ENCODE assay signal across 25 mouse cellular contexts in genomic region chr17:73556436-73556835, GRCm38 (mm10).
DNase-seq lines count a peak whose midpoint lies in the region; ATAC-seq and TF ChIP-seq lines count a peak whose summit lies in the region.
"Had no signal": no experiment of that assay in that cellular context is flagged by ENCODE, and none has a peak within 500 bp of the region (broad histone marks: within the 10 kb centered on the region; RNA-seq: fewer than 3 reads in every experiment).

No protein-coding gene starts in this region.

- H3K27me3 ChIP-seq in heart, embryonic 16.5 days (ENCODE audit: control insufficient read depth, insufficient read depth, low read length) = no peaks in the 10 kb centered on the region
- H3K27me3 ChIP-seq in heart, embryonic 10.5 days (ENCODE audit: insufficient read depth, poor library complexity, severe bottlenecking) = no peaks in the 10 kb centered on the region
- H3K27me3 ChIP-seq in kidney, adult 2 months (replicated peaks; ENCODE audit: control insufficient read depth, insufficient read depth, low read length) = no peaks in the 10 kb centered on the region
- H3K27me3 ChIP-seq in kidney, embryonic 16.5 days (ENCODE audit: insufficient read depth, low read length) = no peaks in the 10 kb centered on the region
- H3K27me3 ChIP-seq: embryonic facial prominence, embryonic 13.5 days; forebrain, embryonic 12.5 days had no signal

- no peaks in the 10 kb centered on the region for H3K9me3 ChIP-seq in heart, embryonic 16.5 days (replicated peaks; ENCODE audit: control insufficient read depth, low read length)
- no peaks in the 10 kb centered on the region for H3K9me3 ChIP-seq in heart, embryonic 10.5 days
- no peaks in the 10 kb centered on the region for H3K9me3 ChIP-seq in kidney, embryonic 16.5 days (ENCODE audit: low read length)
- H3K9me3 ChIP-seq: embryonic facial prominence, embryonic 10.5 days; embryonic facial prominence, embryonic 13.5 days; forebrain, embryonic 12.5 days had no signal

- H3K9ac ChIP-seq in heart, embryonic 16.5 days (ENCODE audit: low read length) = no peak overlapping the region
- no peak overlapping the region for H3K9ac ChIP-seq in kidney, embryonic 16.5 days (replicated peaks; ENCODE audit: low read length)
- H3K9ac ChIP-seq: embryonic facial prominence, embryonic 13.5 days; forebrain, embryonic 12.5 days; hindbrain, embryonic 14.5 days had no signal

- peak overlapping the region; percentile 24; the same call in 1 of the 2 replicates for H3K27ac ChIP-seq in heart, embryonic 16.5 days (ENCODE audit: low read length)
- H3K27ac ChIP-seq in heart, embryonic 10.5 days = no peak overlapping the region
- H3K27ac ChIP-seq in kidney, adult 2 months (ENCODE audit: insufficient read depth, low read depth, low read length) = peak overlapping the region; percentile 46; the same call in 1 of the 2 replicates
- no peak overlapping the region for H3K27ac ChIP-seq in kidney, embryonic 16.5 days (ENCODE audit: low read length)
- H3K27ac ChIP-seq: embryonic facial prominence, embryonic 10.5 days; embryonic facial prominence, embryonic 13.5 days; forebrain, embryonic 12.5 days; hindbrain, embryonic 14.5 days; hindbrain, postnatal 0 days had no signal

- no peak for TF ChIP-seq CTCF in kidney, adult 2 months (conservative IDR thresholded peaks at IDR 0.05; ENCODE audit: insufficient read depth, insufficient read length, low read depth, low read length)

- no peak for DNase-seq in heart, embryonic 10.5 days (ENCODE audit: low spot score)
- DNase-seq in kidney, adult 2 months = peak; percentile 69
- DNase-seq in brain, adult 2 months (ENCODE audit: low read depth, low spot score) = peak; percentile 28
- peak; percentile 17 for DNase-seq in kidney, postnatal 14 days
- no peak for DNase-seq in urinary bladder, postnatal 36 days (ENCODE audit: low spot score in 2 of 2)
- no peak for DNase-seq in left cerebral cortex, postnatal 4 days
- DNase-seq: adrenal gland, adult 2 months; adrenal gland, postnatal 14 days; cerebellum, adult 11-12 months; cerebellum, adult 8-10 months; cerebellum, postnatal 10 days; cerebellum, postnatal 36 days; embryo, embryonic 11 days; gastrocnemius, postnatal 25 days; heart, postnatal 4 days had no signal

- H3K4me3 ChIP-seq in heart, embryonic 16.5 days (ENCODE audit: low read length) = no peak overlapping the region
- H3K4me3 ChIP-seq in heart, embryonic 10.5 days = no peak overlapping the region
- H3K4me3 ChIP-seq in kidney, adult 2 months (ENCODE audit: insufficient read depth, low read depth, low read length) = no peak overlapping the region
- no peak overlapping the region for H3K4me3 ChIP-seq in kidney, embryonic 16.5 days (ENCODE audit: low read length)
- H3K4me3 ChIP-seq: embryonic facial prominence, embryonic 10.5 days; embryonic facial prominence, embryonic 13.5 days; erythroblast, embryonic 14.5 days; forebrain, embryonic 12.5 days had no signal

- TF ChIP-seq POLR2A in kidney, adult 2 months (IDR thresholded peaks at IDR 0.05; ENCODE audit: low read depth, low read length) = no peak

- H3K4me1 ChIP-seq in heart, embryonic 16.5 days (ENCODE audit: control insufficient read depth, insufficient read depth, low read length) = no peaks in the 10 kb centered on the region
- no peaks in the 10 kb centered on the region for H3K4me1 ChIP-seq in heart, embryonic 10.5 days
- H3K4me1 ChIP-seq in kidney, adult 2 months (ENCODE audit: control insufficient read depth, insufficient read depth, low read length) = peaks cover 17% of the 10 kb centered on the region
- no peaks in the 10 kb centered on the region for H3K4me1 ChIP-seq in kidney, embryonic 16.5 days (ENCODE audit: insufficient read depth, low read length)
- H3K4me1 ChIP-seq: embryonic facial prominence, embryonic 13.5 days; forebrain, embryonic 12.5 days had no signal

- H3K4me2 ChIP-seq in heart, embryonic 16.5 days (ENCODE audit: low read depth, low read length) = no peak overlapping the region
- H3K4me2 ChIP-seq in kidney, embryonic 16.5 days (replicated peaks; ENCODE audit: low read depth, low read length) = no peak overlapping the region
- H3K4me2 ChIP-seq: embryonic facial prominence, embryonic 13.5 days; forebrain, embryonic 12.5 days; hindbrain, embryonic 14.5 days had no signal

- intact Hi-C loops in left cerebral cortex, postnatal 4 days (cut with DNase I) = no loop called here

- ATAC-seq in heart, embryonic 16.5 days (replicated peaks; ENCODE audit: extremely low read depth, insufficient read depth, low FRiP score) = no peak
- no peak for ATAC-seq in kidney, embryonic 16.5 days (ENCODE audit: low FRiP score, low TSS enrichment)
- ATAC-seq: CD4-positive, CD25-positive, alpha-beta regulatory T cell, adult 4 months; forebrain, embryonic 16.5 days; hindbrain, postnatal 0 days had no signal

- 92% methylated on average over 2 of the region's 2 CpGs for WGBS in heart, embryonic 16.5 days
- 91% methylated on average over 2 of the region's 2 CpGs for WGBS in heart, embryonic 10.5 days
- 40% methylated on average over 2 of the region's 2 CpGs for WGBS in kidney, adult 2 months
- WGBS in kidney, embryonic 16.5 days = 72% methylated on average over 2 of the region's 2 CpGs

- H3K36me3 ChIP-seq in heart, embryonic 16.5 days (ENCODE audit: control insufficient read depth, insufficient read depth) = no peaks in the 10 kb centered on the region
- H3K36me3 ChIP-seq in heart, embryonic 10.5 days = no peaks in the 10 kb centered on the region
- no peaks in the 10 kb centered on the region for H3K36me3 ChIP-seq in kidney, adult 2 months (ENCODE audit: control insufficient read depth, insufficient read depth, low read length)
- H3K36me3 ChIP-seq in kidney, embryonic 16.5 days (ENCODE audit: insufficient read depth, low read length) = no peaks in the 10 kb centered on the region
- H3K36me3 ChIP-seq: embryonic facial prominence, embryonic 10.5 days; embryonic facial prominence, embryonic 13.5 days; forebrain, embryonic 12.5 days had no signal

Comparison
In these comparisons a context has a peak if more than half of its experiments do, and no peak if none do; other contexts are left out.
1. H3K27ac ChIP-seq: peak in heart, embryonic 16.5 days (single experiment) and kidney, adult 2 months (single experiment); none in heart, embryonic 10.5 days (single experiment) and kidney, embryonic 16.5 days (single experiment).
2. DNase-seq: peak in kidney, adult 2 months (single experiment), brain, adult 2 months (single experiment) and kidney, postnatal 14 days (single experiment); none in heart, embryonic 10.5 days (single experiment), urinary bladder, postnatal 36 days (0 of 2) and left cerebral cortex, postnatal 4 days (single experiment).